Mouse (Mus musculus) small intestine, adult 2 months (tissue): ENCODE results near the gene Itga5. TPM values are rescaled to one million over a fixed set of nuclear protein-coding genes. Genes with fewer than 3 reads are reported as not detected.

Experiments used
- H3K27ac ChIP-seq: fragments of 200-500 bp; 2 replicates; pipeline ENCODE4 v1.5.1; 2012; ENCODE audit warnings: low read depth, low read length, control low read depth, inconsistent platforms; ENCODE audit not compliant: insufficient read depth
- H3K27me3 ChIP-seq: fragments of 200-500 bp; 2 replicates; pipeline ENCODE4 v1.6.1; 2012; ENCODE audit warnings: mild to moderate bottlenecking, moderate library complexity, low read length, inconsistent platforms; ENCODE audit not compliant: control insufficient read depth, insufficient read depth
- H3K36me3 ChIP-seq: fragments of 200-500 bp; 2 replicates; pipeline ENCODE4 v1.6.1; 2012; ENCODE audit warnings: mild to moderate bottlenecking, low read length, control low read depth, inconsistent platforms; ENCODE audit not compliant: control insufficient read depth, insufficient read depth
- H3K4me1 ChIP-seq: fragments of 200-500 bp; 2 replicates; pipeline ENCODE4 v1.6.1; 2012; ENCODE audit warnings: low read length, inconsistent platforms, mixed read lengths; ENCODE audit not compliant: control insufficient read depth, insufficient read depth, insufficient read length
- H3K4me3 ChIP-seq: fragments of 200-500 bp; 2 replicates; pipeline ENCODE4 v1.5.1; 2012; ENCODE audit warnings: low read depth, mild to moderate bottlenecking, control low read depth, inconsistent platforms, low read length, moderate library complexity
- CTCF ChIP-seq: fragments of 200-500 bp; IDR thresholded peaks from 2 replicates; pipeline ENCODE4 v1.5.1; 2012; ENCODE audit warnings: low read depth, mild to moderate bottlenecking, control low read depth, inconsistent platforms, low read length, moderate library complexity, mixed read lengths; ENCODE audit not compliant: insufficient replicate concordance, insufficient read length; ENCODE audit errors: extremely low read depth
- POLR2A ChIP-seq: fragments of 200-500 bp; IDR thresholded peaks from 2 replicates; pipeline ENCODE4 v1.6.1; 2012; ENCODE audit warnings: low read depth, mild to moderate bottlenecking, control low read depth, inconsistent platforms, low read length, moderate library complexity
- WGBS: fragments of 180-500 bp; shearing (Covaris S2); methylation state at CpG from one replicate; pipeline ENCODE4 v1.1.7; 2018; 5-methylcytosine and 5-hydroxymethylcytosine counted together
- polyA plus RNA-seq: library from polyadenylated mRNA; depleted of rRNA; stranded (reverse); fragments of >200 nt; gene quantifications from 2 replicates; pipeline ENCODE4 v1.2.3, GENCODE M21; 2012

Itga5 gene
- polyA plus RNA-seq, 1 experiment, result 8.8 TPM

DNA sequence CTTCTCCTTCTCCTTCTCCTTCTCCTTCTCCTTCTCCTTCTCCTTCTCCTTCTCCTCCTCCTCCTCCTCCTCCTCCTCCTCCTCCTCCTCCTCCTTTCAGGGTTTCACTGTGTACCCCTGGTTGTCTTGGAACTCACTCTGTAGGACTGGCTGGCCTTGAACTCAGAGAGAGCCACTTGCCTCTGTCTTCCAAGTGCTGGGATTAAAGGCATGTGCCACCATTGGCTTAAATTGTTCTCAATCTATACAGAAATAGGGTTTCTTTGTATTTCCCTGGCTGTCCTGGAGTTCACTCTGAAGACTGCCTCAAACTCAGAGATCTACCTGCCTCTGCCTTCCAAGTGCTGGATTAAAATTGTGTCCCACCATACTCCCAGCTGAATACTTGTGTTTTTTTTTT lies 5.9 kb upstream of the Itga5 start:
- Histone ChIP-seq H3K4me3 (no peak overlapping the region), H3K27me3 (no peaks in the 10 kb centered on the region), H3K4me1 (no peaks in the 10 kb centered on the region; the same call in 1 of the 2 replicates), H3K36me3 (no peaks in the 10 kb centered on the region), H3K27ac (no peak overlapping the region)
- TF ChIP-seq POLR2A, result no peak

DNA sequence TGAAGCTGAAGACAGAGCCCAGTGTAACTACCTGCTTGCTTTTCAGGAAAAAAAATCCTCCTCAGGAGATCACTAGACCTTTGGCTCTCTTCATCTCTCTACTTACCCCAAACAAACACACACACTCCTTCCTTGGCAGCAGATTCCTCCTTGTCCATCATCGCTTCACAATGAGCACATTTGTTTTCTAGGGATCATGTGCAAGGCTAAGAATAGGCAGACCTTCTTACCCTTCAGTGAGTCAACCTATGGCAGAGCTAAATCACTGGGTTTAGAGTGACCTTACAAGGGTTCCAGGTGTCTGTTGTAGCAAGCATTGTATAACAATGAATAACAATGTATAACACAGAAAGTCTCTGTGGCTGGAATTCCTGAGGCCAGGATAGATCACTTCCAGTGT lies 5.2 kb upstream of the Itga5 start:
- no peaks in the 10 kb centered on the region for H3K36me3 ChIP-seq
- TF ChIP-seq POLR2A, result no peak
- TF ChIP-seq CTCF, result no peak
- H3K4me1 ChIP-seq, result peaks cover 3% of the 10 kb centered on the region; the same call in 1 of the 2 replicates
- no peak overlapping the region for H3K4me3 ChIP-seq
- WGBS, result 56% methylated on average over 1 of the region's 1 CpGs
- 0 out of 2 replicates have a peak, but pooled peaks cover 2% of the 10 kb centered on the region for H3K27me3 ChIP-seq
- no peak overlapping the region for H3K27ac ChIP-seq

DNA sequence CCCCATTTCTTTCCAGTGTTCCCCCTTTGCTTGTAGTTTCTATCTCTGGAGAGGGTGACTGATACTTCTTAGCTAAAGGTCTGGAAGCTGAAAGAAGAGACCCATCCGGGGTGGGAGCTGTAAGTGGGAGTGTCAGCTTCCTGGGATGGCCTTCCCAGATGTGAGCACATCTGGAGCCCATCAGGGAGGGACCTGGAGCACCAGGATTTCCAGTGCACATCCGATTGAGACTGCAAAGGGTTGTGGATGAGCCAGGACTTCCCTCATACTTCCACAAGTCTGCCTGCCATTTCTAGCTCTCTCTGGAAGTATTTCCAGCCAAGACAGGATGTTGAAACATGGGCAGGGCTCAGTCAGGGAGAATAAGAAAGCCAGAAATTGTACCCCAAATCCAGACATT lies 4.6 kb upstream of the Itga5 start:
- TF ChIP-seq POLR2A (no peak), CTCF (no peak)
- WGBS, result 49% methylated on average over 2 of the region's 2 CpGs
- no peak overlapping the region for H3K27ac ChIP-seq

DNA sequence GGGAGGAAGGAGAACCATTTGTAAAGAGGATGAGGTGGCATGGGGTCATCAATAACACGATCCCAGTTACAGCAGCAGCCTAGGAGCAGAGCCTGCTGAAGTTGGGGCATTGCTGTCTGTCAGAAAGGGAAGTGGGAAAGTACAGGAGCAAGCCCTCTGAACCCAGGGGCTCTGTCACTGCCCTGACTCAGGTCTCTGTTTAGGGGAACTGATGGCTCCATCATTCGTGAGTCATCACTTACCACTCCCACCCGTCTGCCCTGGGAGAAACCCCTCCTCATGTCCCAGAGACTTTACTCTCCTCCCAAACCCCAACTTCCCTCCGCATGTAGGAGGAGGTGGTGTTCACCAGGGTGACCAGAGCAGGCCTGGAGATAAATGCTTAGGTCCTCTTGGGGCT lies 3.9 kb upstream of the Itga5 start:
- WGBS, result 47% methylated on average over 4 of the region's 4 CpGs
- H3K4me1 ChIP-seq, result peaks cover 3% of the 10 kb centered on the region; the same call in 1 of the 2 replicates

More for the DNA sequence above, 4.6 kb upstream of the Itga5 start:
- no peaks in the 10 kb centered on the region for H3K36me3 ChIP-seq
- H3K4me1 ChIP-seq, result peaks cover 3% of the 10 kb centered on the region; the same call in 1 of the 2 replicates
- H3K27me3 ChIP-seq, result 0 out of 2 replicates have a peak, but pooled peaks cover 6% of the 10 kb centered on the region
- no peak overlapping the region for H3K4me3 ChIP-seq

DNA sequence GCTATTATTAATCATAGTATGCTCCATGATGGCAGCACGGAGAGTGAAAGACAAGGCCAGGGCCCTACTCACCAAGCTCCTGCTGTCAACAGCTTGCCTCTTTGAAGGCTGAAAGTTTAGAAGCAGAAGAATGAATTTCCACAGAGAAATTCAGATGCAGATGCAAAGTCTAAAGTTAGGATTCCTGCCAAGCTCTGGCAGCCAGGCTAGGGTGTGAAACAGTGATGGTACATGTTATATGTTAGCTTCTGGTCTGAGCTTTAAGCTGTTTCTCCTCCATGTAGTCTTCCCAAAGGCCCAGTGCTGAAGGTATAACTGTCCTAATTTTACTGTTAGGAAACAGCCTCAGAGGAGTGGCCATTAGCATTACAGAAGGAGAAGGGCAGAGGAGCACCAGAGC lies 2.6 kb upstream of the Itga5 start:
- Histone ChIP-seq H3K4me3 (no peak overlapping the region), H3K27me3 (0 out of 2 replicates have a peak, but pooled peaks cover 6% of the 10 kb centered on the region), H3K4me1 (peaks cover 6% of the 10 kb centered on the region; the same call in 1 of the 2 replicates), H3K27ac (no peak overlapping the region), H3K36me3 (no peaks in the 10 kb centered on the region)
- 89% methylated on average over 1 of the region's 1 CpGs for WGBS
- TF ChIP-seq POLR2A (no peak), CTCF (no peak)

More for the DNA sequence above, 3.9 kb upstream of the Itga5 start:
- Histone ChIP-seq H3K27ac (no peak overlapping the region), H3K4me3 (no peak overlapping the region), H3K27me3 (0 out of 2 replicates have a peak, but pooled peaks cover 6% of the 10 kb centered on the region), H3K36me3 (no peaks in the 10 kb centered on the region)
- no peak for TF ChIP-seq CTCF
- TF ChIP-seq POLR2A, result no peak

DNA sequence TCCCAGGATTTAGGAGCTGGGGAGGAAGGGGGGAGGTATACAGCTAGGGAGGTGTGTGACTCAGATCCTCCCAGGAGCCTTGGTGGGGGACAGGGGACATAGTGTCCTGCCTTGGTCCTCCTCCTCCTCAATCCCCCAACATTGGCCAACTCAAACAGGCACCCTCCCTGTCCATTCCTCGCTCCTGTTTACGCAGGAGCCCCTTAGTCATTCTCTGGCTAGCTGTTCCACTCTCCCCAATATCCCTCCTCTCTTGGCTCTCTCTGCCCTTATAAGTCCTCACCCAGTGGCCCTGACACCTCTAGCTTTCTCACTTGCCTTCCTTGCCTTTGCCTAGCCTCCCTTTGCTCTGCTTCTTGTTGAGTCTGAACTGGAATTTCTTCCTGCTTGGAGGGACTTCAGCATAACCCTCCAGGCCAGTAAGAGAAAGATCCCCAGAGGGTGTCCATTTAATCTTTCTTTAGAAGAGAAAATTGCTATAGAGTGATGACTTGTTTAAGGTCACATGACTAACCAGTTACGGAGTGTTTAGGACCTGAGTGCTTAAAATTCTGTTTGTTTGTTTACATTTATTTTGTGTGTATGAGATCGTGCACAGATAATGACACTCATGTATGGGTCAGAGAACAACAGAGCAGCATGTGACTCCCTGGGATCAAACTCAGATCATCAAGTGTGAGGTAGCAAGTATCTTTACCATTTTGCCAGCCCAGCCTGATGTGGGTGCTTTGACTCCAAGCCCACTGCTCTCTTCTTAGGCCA lies 1.8 kb upstream of the Itga5 start:
- no peak for TF ChIP-seq POLR2A
- no peak for TF ChIP-seq CTCF
- peaks cover 6% of the 10 kb centered on the region for H3K4me1 ChIP-seq
- 82% methylated on average over 4 of the region's 4 CpGs for WGBS

More for the DNA sequence above, 1.8 kb upstream of the Itga5 start:
- Histone ChIP-seq H3K36me3 (no peaks in the 10 kb centered on the region), H3K27me3 (0 out of 2 replicates have a peak, but pooled peaks cover 6% of the 10 kb centered on the region), H3K27ac (0 out of 2 replicates have a peak overlapping the region, but pooled peaks have one; percentile 1), H3K4me3 (no peak overlapping the region)
